ENCODE assay signal across 28 mouse cellular contexts in genomic region chr6:70821566-70821965, GRCm38 (mm10). TPM values are rescaled to one million over a fixed set of nuclear protein-coding genes. Genes with fewer than 3 reads are reported as not detected.
DNase-seq lines count a peak whose midpoint lies in the region; ATAC-seq and TF ChIP-seq lines count a peak whose summit lies in the region.
"Had no signal": no experiment of that assay in that cellular context is flagged by ENCODE, and none has a peak within 500 bp of the region (broad histone marks: within the 10 kb centered on the region; RNA-seq: fewer than 3 reads in every experiment).

No protein-coding gene starts in this region.

- H3K4me1 ChIP-seq in heart, embryonic 12.5 days (replicated peaks), result peaks cover 23% of the 10 kb centered on the region
- H3K4me1 ChIP-seq in thymus, adult 2 months (replicated peaks; ENCODE audit: control insufficient read depth, insufficient read depth, low read length), result peaks cover 35% of the 10 kb centered on the region
- H3K4me1 ChIP-seq in small intestine, adult 2 months (ENCODE audit: control insufficient read depth, insufficient read depth, insufficient read length, low read length), result peaks cover 9% of the 10 kb centered on the region; the same call in 1 of the 2 replicates

- no peak overlapping the region for H3K4me2 ChIP-seq in heart, embryonic 12.5 days
- H3K4me2 ChIP-seq: embryonic facial prominence, embryonic 15.5 days; forebrain, embryonic 12.5 days; lung, embryonic 14.5 days had no signal

- H3K9me3 ChIP-seq in heart, embryonic 12.5 days (replicated peaks), result no peaks in the 10 kb centered on the region
- H3K9me3 ChIP-seq: embryonic facial prominence, embryonic 10.5 days; embryonic facial prominence, embryonic 15.5 days; forebrain, embryonic 12.5 days had no signal

- no peak overlapping the region for H3K4me3 ChIP-seq in heart, embryonic 12.5 days
- H3K4me3 ChIP-seq in thymus, adult 2 months (ENCODE audit: control insufficient read depth, insufficient read depth, low read length), result no peak overlapping the region
- no peak overlapping the region for H3K4me3 ChIP-seq in small intestine, adult 2 months (ENCODE audit: low read depth, low read length)
- H3K4me3 ChIP-seq: embryonic facial prominence, embryonic 10.5 days; embryonic facial prominence, embryonic 15.5 days; forebrain, embryonic 12.5 days had no signal

- WGBS in heart, embryonic 12.5 days, result 62% methylated on average over 2 of the region's 2 CpGs
- 83% methylated on average over 2 of the region's 2 CpGs for WGBS in thymus, adult 2 months
- WGBS in small intestine, adult 2 months, result 48% methylated on average over 2 of the region's 2 CpGs

- no peak overlapping the region for H3K9ac ChIP-seq in heart, embryonic 12.5 days
- H3K9ac ChIP-seq: embryonic facial prominence, embryonic 15.5 days; forebrain, embryonic 12.5 days; liver, embryonic 14.5 days; lung, embryonic 14.5 days had no signal

- ATAC-seq in heart, embryonic 12.5 days (ENCODE audit: insufficient number of reproducible peaks, low FRiP score), result no peak
- ATAC-seq: hindbrain, postnatal 0 days; Patski had no signal

- no peaks in the 10 kb centered on the region for H3K36me3 ChIP-seq in heart, embryonic 12.5 days
- no peaks in the 10 kb centered on the region for H3K36me3 ChIP-seq in thymus, adult 2 months (ENCODE audit: control insufficient read depth, insufficient read depth, low read length)
- H3K36me3 ChIP-seq in small intestine, adult 2 months (ENCODE audit: control insufficient read depth, insufficient read depth, low read length), result no peaks in the 10 kb centered on the region
- H3K36me3 ChIP-seq: embryonic facial prominence, embryonic 10.5 days; embryonic facial prominence, embryonic 15.5 days; forebrain, embryonic 12.5 days had no signal

- TF ChIP-seq POLR2A in thymus, adult 2 months (IDR thresholded peaks at IDR 0.05; ENCODE audit: control insufficient read depth, extremely low read depth, insufficient read depth, low read length, poor library complexity), result no peak
- TF ChIP-seq POLR2A in small intestine, adult 2 months (IDR thresholded peaks at IDR 0.05; ENCODE audit: low read depth, low read length), result no peak

- peak overlapping the region; percentile 76 for H3K27ac ChIP-seq in heart, embryonic 12.5 days (ENCODE audit: poor library complexity, severe bottlenecking)
- peak overlapping the region; percentile 65 for H3K27ac ChIP-seq in thymus, adult 2 months (ENCODE audit: control insufficient read depth, insufficient read depth, low read length)
- H3K27ac ChIP-seq in small intestine, adult 2 months (ENCODE audit: insufficient read depth, low read depth, low read length), result peak overlapping the region; percentile 53
- H3K27ac ChIP-seq: embryonic facial prominence, embryonic 10.5 days; embryonic facial prominence, embryonic 15.5 days; forebrain, embryonic 12.5 days; hindbrain, postnatal 0 days; liver, embryonic 14.5 days; stomach, postnatal 0 days had no signal

- no peak for TF ChIP-seq CTCF in thymus, adult 2 months (IDR thresholded peaks at IDR 0.05; ENCODE audit: borderline replicate concordance, control insufficient read depth, extremely low read depth, insufficient read depth, low read length, poor library complexity)
- TF ChIP-seq CTCF in small intestine, adult 2 months (IDR thresholded peaks at IDR 0.05; ENCODE audit: extremely low read depth, insufficient read length, insufficient replicate concordance, low read depth, low read length), result no peak

- H3K27me3 ChIP-seq in heart, embryonic 12.5 days (replicated peaks), result no peaks in the 10 kb centered on the region
- H3K27me3 ChIP-seq in thymus, adult 2 months (ENCODE audit: control insufficient read depth, insufficient read depth, low read length), result no peaks in the 10 kb centered on the region
- no peaks in the 10 kb centered on the region for H3K27me3 ChIP-seq in small intestine, adult 2 months (ENCODE audit: control insufficient read depth, insufficient read depth, low read length)
- H3K27me3 ChIP-seq: embryonic facial prominence, embryonic 15.5 days; forebrain, embryonic 12.5 days; Patski had no signal

- peak; percentile 26 for DNase-seq in adrenal gland, adult 8-10 months
- no peak for DNase-seq in adrenal gland, postnatal 4 days (ENCODE audit: low spot score in 2 of 2)
- DNase-seq in heart, adult 8-10 months (ENCODE audit: low spot score), result no peak
- no peak for DNase-seq in thymus, adult 2 months
- DNase-seq in thymus, postnatal 10 days (ENCODE audit: low spot score in 2 of 2), result no peak
- DNase-seq in right cerebral cortex, postnatal 36 days (ENCODE audit: low spot score in 2 of 2), result no peak
- DNase-seq: cerebellum, adult 8-10 months; cerebellum, postnatal 25 days; gastrocnemius, postnatal 14 days; kidney, adult 11 months; kidney, postnatal 14 days; layer of hippocampus, adult 9-11 months; liver; lung, embryonic 14.5 days; lung, postnatal 14 days; midbrain, embryonic 14.5 days; right cerebral cortex, postnatal 25 days; thymus, adult 18-20 months; thymus, postnatal 4 days had no signal

RNA-seq across cellular contexts. Expression of gene Eif2ak3, which starts 22.7 kb away (rescaled TPM):
- 10 to 100 TPM; 22.6 to 31.6 (median 27.9) TPM for total RNA-seq in adrenal gland, adult 8-10 months (2022)
- 10 to 100 TPM; 22.6 to 24.0 TPM for total RNA-seq in adrenal gland, postnatal 4 days (2021)
- 9.5 and 10.8 TPM in 2 replicates for polyA plus RNA-seq in heart, embryonic 12.5 days (2016; fragmentation: Nextera tagmentation; extraction: Ambion mirVana)
- 1 to 10 TPM; 6.3 to 8.9 (median 7.6) TPM for total RNA-seq in heart, adult 8-10 months (2022)
- polyA plus RNA-seq in thymus, adult 2 months (2012; rRNA removed), result 25.9 and 33.0 TPM in 2 replicates
- 12.5 and 24.5 TPM in 2 replicates for polyA plus RNA-seq in small intestine, adult 2 months (2012; rRNA removed)

RNA-seq across cellular contexts. Expression of gene Rpia, which starts 29.5 kb away (rescaled TPM):
- 10 to 100 TPM; 13.7 to 23.9 (median 20.8) TPM for total RNA-seq in adrenal gland, adult 8-10 months (2022)
- 10 to 100 TPM; 24.7 to 26.1 TPM for total RNA-seq in adrenal gland, postnatal 4 days (2021)
- polyA plus RNA-seq in heart, embryonic 12.5 days (2016; fragmentation: Nextera tagmentation; extraction: Ambion mirVana), result 0.86 and 1.1 TPM in 2 replicates
- 10 to 100 TPM; 11.6 to 15.0 (median 13.4) TPM for total RNA-seq in heart, adult 8-10 months (2022)
- polyA plus RNA-seq in thymus, adult 2 months (2012; rRNA removed), result 15.7 and 20.0 TPM in 2 replicates
- 7.3 and 12.9 TPM in 2 replicates for polyA plus RNA-seq in small intestine, adult 2 months (2012; rRNA removed)
